Mouse (Mus musculus) lung, embryonic 15.5 days (tissue): ENCODE data around the gene Rnf38. TPM values are rescaled to one million over a fixed set of nuclear protein-coding genes. Genes with fewer than 3 reads are reported as not detected.
A peak's percentile ranks its signal among the peaks of the same experiment; 100 is the strongest.

Experiments used
- ATAC-seq: fragments of 200-750 bp; cut with Nextera tagmentation; 2 replicates; pipeline ENCODE4 v1.8.0; 2017; ENCODE audit warnings: moderate number of reproducible peaks, borderline replicate concordance; ENCODE audit not compliant: low FRiP score, low TSS enrichment; ENCODE audit errors: extremely low read depth
- H3K27ac ChIP-seq: fragments of 300-500 bp; sonication (generic); 2 replicates; pipeline ENCODE4 v1.5.1; 2015; ENCODE audit warnings: moderate library complexity, mild to moderate bottlenecking, inconsistent platforms
- H3K27me3 ChIP-seq: fragments of 300-500 bp; sonication (generic); 2 replicates; pipeline ENCODE4 v1.6.1; 2015; ENCODE audit warnings: inconsistent platforms
- H3K36me3 ChIP-seq: fragments of 300-500 bp; sonication (generic); 2 replicates; pipeline ENCODE4 v1.6.1; 2015; ENCODE audit warnings: inconsistent platforms
- H3K4me1 ChIP-seq: fragments of 300-500 bp; sonication (generic); 2 replicates; pipeline ENCODE4 v1.6.1; 2015; ENCODE audit warnings: inconsistent platforms
- H3K4me2 ChIP-seq: fragments of 300-500 bp; sonication (generic); 2 replicates; pipeline ENCODE4 v1.6.1; 2015; ENCODE audit warnings: inconsistent platforms, mild to moderate bottlenecking, moderate library complexity
- H3K4me3 ChIP-seq: fragments of 300-500 bp; sonication (generic); 2 replicates; pipeline ENCODE4 v1.5.1; 2015; ENCODE audit warnings: mild to moderate bottlenecking, inconsistent platforms
- H3K9ac ChIP-seq: fragments of 300-500 bp; sonication (generic); 2 replicates; pipeline ENCODE4 v1.6.1; 2015; ENCODE audit warnings: inconsistent platforms
- H3K9me3 ChIP-seq: fragments of 300-500 bp; sonication (generic); 2 replicates; pipeline ENCODE4 v1.6.1; 2016; ENCODE audit warnings: inconsistent platforms
- WGBS: fragments of 180-500 bp; shearing (Covaris S2); methylation state at CpG from one replicate; pipeline ENCODE4 v1.1.7; 2015; 5-methylcytosine and 5-hydroxymethylcytosine counted together
- polyA plus RNA-seq: library from polyadenylated mRNA; unstranded; fragments of >200 nt; fragmentation: Nextera tagmentation; extraction: Ambion mirVana; gene quantifications from 2 replicates; pipeline ENCODE4 v1.2.1, GENCODE M21; 2015

The Rnf38 gene
- polyA plus RNA-seq, 1 experiment from 2014 or later, result 19.4 TPM

DNA sequence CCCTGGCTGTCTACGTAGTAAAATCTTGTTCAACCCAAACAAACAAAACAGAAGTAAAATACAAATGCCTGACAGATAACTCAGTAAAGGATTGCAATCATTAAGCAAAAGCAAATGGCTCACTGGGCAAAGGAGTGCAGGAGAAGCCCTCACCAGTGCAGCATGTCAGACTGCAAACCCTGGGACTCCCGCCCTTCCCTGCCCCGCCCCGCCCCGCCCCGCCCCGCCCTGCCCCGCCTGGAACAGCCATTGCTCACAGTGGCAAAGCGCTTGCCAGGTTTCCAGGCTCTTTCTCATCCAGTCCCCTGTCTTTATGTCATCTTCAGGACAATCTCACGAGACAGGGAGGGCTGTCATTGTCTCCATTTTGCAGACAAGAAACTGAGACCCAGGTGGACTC lies 16.1 kb upstream of the Rnf38 start:
- H3K4me2 ChIP-seq, result peak overlapping the region; percentile 39
- no peaks in the 10 kb centered on the region for H3K27me3 ChIP-seq
- H3K9ac ChIP-seq, result no peak overlapping the region
- peaks cover 29% of the 10 kb centered on the region for H3K4me1 ChIP-seq
- no peak for ATAC-seq
- no peaks in the 10 kb centered on the region for H3K9me3 ChIP-seq
- 1% methylated on average over 10 of the region's 10 CpGs for WGBS
- no peak overlapping the region for H3K27ac ChIP-seq
- H3K36me3 ChIP-seq, result no peaks in the 10 kb centered on the region
- H3K4me3 ChIP-seq, result peak overlapping the region; percentile 16; the same call in 1 of the 2 replicates

DNA sequence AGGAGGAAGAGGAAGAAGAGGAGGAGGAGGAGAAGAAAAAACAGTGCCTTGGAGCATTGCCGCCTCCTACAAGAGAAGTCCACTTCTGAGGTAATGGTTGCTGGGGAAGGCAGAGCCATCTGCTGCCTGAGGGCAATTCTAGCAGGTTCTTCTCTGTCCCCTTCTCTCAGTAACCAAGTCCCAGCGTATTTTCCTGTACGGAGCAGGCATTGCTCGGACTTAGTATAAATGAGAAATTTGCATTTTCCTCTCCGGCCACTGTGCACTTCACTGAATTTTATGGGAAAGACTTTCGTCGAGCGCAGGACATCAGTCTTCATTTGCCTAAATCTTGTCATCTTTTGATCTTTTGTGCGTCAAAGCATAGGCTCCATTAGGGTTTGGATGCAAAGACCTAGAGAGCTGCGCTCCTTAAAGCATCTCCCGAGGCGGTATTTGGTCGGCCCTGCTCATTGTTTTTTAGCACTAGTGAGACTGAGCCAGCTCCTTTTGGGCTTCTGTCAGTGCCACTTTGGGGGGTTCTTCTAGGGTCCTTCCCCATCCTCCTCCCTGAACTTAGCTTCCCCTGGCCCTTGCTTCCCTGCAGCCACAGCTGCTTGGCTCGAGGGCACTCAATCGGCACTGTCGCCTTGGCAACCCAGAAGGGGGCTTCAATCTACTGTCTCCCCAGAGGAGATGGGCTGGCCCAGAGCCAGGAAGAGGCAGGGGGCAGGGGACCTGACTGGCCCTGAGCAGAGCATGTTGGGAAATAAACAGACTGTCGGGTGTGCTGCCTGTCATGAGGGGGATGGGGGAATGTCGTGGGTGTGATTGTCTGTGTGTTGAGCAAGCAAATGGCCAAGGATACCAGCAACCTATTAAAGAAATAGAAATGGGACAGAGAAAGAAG lies 13.7 kb upstream of the Rnf38 start:
- Histone ChIP-seq H3K4me3 (no peak overlapping the region), H3K27me3 (no peaks in the 10 kb centered on the region)
- 0 out of 2 replicates have a peak, but pooled peaks have one; percentile 29 for ATAC-seq

DNA sequence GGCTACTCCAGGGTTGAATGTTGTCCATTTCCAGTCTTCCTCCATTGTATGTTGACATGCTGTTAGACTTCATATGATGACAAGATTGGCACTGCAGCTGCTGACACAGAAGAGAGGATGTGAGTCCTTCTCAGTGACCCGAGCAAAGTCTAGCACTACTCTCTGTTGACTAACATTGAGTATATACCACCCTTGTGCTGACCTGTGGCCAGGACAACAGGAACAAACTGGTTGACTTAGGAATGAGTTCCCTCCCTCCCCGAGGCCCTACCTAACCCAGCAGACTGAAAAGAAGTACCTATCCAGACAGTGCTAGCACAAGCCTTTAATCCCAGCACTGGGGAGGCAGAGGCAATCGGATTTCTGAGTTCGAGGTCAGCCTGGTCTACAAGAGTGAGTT lies 12.7 kb upstream of the Rnf38 start:
- no peak overlapping the region for H3K27ac ChIP-seq
- H3K27me3 ChIP-seq, result no peaks in the 10 kb centered on the region
- H3K4me1 ChIP-seq, result peaks cover 15% of the 10 kb centered on the region
- no peak overlapping the region for H3K4me2 ChIP-seq
- H3K36me3 ChIP-seq, result no peaks in the 10 kb centered on the region
- no peak overlapping the region for H3K4me3 ChIP-seq
- ATAC-seq, result no peak
- no peaks in the 10 kb centered on the region for H3K9me3 ChIP-seq
- no peak overlapping the region for H3K9ac ChIP-seq
- 91% methylated on average over 4 of the region's 4 CpGs for WGBS

More for the DNA sequence above, 13.7 kb upstream of the Rnf38 start:
- 14% methylated on average over 18 of the region's 18 CpGs for WGBS
- H3K9ac ChIP-seq, result no peak overlapping the region
- no peaks in the 10 kb centered on the region for H3K36me3 ChIP-seq
- no peak overlapping the region for H3K27ac ChIP-seq
- H3K4me2 ChIP-seq, result peak overlapping the region; percentile 35
- H3K4me1 ChIP-seq, result peaks cover 21% of the 10 kb centered on the region
- H3K9me3 ChIP-seq, result no peaks in the 10 kb centered on the region

DNA sequence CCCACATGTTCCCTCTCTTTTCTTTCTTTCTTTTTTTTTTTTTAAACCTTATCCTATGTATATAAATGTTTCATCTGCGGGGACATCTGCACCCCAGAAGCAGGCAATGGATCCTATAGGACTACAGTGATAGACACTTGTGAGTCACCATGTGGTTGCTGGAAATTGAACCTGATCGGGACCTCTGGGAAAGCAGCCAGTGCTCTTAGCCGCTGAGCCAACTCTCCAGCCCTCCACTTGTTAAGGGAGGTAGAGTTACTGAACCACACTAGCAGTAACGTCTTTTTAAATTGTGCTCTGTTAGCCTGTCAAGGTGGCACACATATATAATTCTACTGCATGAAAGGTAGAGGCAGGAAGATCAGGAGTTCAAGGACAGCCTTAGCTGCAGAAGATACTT lies 8.0 kb upstream of the Rnf38 start:
- H3K27ac ChIP-seq, result no peak overlapping the region
- ATAC-seq, result no peak
- H3K27me3 ChIP-seq, result no peaks in the 10 kb centered on the region
- H3K4me1 ChIP-seq, result no peaks in the 10 kb centered on the region
- no peaks in the 10 kb centered on the region for H3K36me3 ChIP-seq
- no peaks in the 10 kb centered on the region for H3K9me3 ChIP-seq
- 56% methylated on average over 4 of the region's 4 CpGs for WGBS
- H3K9ac ChIP-seq, result no peak overlapping the region
- H3K4me2 ChIP-seq, result no peak overlapping the region
- H3K4me3 ChIP-seq, result no peak overlapping the region

DNA sequence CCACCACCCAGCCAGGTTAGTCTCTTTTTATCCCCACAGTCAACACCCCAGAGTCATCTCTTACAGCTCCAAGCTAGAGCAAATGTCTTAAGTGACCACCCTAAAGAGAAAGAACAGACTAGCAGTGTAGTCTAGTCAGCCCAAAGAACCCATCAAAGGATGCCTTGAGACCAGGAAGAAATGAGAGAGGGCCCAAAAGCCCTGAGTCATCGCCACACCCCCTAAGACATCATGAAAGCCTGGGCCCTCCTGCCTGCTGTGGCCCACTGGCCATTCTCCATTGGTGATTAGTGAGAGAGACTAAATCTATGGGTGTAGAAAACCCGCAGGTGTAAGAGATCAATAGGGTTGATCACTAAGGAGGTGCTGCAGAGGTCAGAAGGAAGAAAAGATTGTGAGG lies 2.4 kb upstream of the Rnf38 start:
- H3K36me3 ChIP-seq, result no peaks in the 10 kb centered on the region
- H3K27ac ChIP-seq, result no peak overlapping the region
- H3K9me3 ChIP-seq, result no peaks in the 10 kb centered on the region
- 77% methylated on average over 2 of the region's 2 CpGs for WGBS
- H3K4me1 ChIP-seq, result peaks cover 15% of the 10 kb centered on the region
- H3K4me2 ChIP-seq, result no peak overlapping the region
- no peak overlapping the region for H3K4me3 ChIP-seq
- H3K9ac ChIP-seq, result no peak overlapping the region
- ATAC-seq, result no peak
- H3K27me3 ChIP-seq, result no peaks in the 10 kb centered on the region

DNA sequence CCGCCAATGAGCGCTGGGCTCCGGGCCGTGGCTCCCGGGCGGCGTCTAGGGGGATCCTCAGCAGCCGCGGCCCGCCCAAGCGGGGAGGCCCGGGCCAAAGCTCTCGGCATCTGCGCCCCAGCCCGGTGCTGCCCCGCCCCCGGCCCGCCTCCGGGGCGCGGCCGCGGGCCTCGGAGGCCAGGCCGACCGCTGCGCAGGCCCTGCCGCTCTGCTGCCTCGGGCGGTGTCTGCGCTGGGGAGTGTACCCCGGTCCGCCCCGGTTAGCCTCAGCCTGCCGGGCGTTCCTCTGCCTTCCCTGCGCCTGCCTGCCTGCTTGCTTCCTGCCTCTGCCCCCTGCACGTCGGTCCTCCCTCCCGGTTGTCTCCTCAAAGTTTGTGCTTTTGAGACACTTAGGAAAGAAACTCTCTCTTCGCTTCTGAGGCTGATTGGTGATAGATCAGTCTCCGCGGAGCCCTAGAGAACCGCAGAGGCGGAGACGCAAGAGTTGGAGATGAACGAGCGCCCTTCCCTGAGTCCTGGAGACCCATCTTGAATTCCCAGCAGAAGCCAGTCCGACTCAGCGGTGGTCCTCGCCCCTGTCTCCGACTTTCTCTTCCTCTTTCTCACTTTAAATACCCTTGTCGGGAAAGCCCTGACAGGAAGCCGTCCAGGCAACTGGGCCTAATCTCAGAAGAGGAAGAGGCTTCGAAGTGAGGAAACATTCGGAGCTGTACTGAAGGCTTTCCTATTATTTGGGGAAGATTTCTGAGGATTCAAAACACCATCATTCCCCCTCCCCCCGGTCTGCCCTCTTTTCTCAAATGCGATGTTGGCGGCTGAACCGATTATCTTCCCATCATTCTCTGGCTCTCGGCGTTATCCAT lies 646 bp upstream of the Rnf38 start:
- Histone ChIP-seq H3K36me3 (no peaks in the 10 kb centered on the region), H3K27me3 (no peaks in the 10 kb centered on the region), H3K4me2 (peak overlapping the region; percentile 86), H3K4me1 (peaks cover 20% of the 10 kb centered on the region), H3K27ac (peak overlapping the region; percentile 96), H3K4me3 (peak overlapping the region; percentile 75), H3K9ac (peak overlapping the region; percentile 74), H3K9me3 (no peaks in the 10 kb centered on the region)
- peak; percentile 98 for ATAC-seq
- under 1% methylated on average over 52 of the region's 62 CpGs for WGBS

DNA sequence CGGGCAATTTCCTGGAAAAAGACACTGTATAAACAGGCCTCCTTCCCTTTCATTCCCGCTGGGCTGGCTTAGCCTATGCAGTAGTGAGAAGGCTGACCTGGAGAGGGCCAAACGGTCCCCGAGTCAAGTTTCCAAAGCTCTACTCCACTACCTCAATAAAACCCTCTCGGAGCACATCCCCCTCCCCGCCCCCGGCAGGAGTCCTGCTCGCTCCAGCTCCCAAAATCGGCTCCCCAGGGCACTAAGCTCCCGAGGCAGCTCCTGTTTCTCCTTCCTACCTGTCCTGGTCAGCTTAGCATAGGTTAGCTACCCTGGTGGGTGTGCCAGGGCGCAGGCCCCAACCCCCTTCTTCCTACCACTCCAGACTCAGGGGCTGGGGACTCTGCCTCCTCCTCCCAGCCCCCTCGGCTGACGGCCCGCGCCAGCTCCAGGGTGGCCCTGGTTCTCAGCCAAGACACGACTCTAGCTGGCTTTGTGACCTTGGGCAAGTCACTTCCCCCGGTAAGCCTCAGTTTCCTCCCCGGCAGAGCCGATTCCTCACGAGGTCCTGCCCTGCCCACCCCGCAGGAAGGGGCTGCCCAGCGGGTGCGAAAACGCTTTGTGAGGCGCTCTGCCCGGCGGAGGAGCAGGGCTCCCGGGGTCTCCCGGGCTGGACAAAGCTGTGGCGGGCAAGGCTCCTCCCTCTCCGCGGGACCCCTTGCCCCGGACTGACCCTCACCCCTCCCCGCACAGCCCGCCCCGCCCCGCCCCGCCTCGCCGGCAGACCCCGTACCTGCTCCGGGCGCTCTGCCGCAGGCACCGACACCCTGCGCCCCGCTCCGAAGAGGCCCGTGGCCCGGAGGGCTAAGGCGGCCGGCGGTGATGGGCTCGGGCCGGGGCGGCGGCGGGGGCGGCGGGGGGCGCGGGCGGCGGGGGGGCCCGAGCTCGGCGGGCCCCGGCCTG lies 547 bp downstream of the Rnf38 start:
- H3K9me3 ChIP-seq, result no peaks in the 10 kb centered on the region
- peak overlapping the region; percentile 96 for H3K27ac ChIP-seq
- under 1% methylated on average over 33 of the region's 68 CpGs for WGBS
- peak overlapping the region; percentile 77 for H3K9ac ChIP-seq
- peak overlapping the region; percentile 75 for H3K4me3 ChIP-seq
- H3K4me2 ChIP-seq, result peak overlapping the region; percentile 86
- ATAC-seq, result peak; percentile 37
- H3K4me1 ChIP-seq, result peaks cover 20% of the 10 kb centered on the region
- H3K36me3 ChIP-seq, result no peaks in the 10 kb centered on the region
- H3K27me3 ChIP-seq, result no peaks in the 10 kb centered on the region

DNA sequence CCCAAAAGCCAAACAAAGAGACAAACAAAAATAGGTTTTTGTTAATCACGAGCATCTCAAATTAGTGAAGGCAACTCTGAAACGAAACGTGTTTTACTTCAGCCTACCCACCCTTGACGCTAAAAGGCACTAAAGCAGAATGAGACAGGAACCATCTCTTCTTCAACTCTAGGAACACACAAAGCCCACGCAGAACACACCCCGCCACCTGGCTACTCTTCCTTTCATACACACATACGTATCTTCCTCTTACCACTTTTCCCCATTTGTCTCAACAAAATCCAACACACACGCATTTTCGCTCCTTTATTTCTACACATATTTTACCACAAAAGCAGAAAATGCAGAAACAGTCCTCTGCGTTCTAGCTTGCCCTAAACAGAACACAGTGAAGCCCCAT lies 8.5 kb downstream of the Rnf38 start:
- ATAC-seq, result no peak
- no peak overlapping the region for H3K4me3 ChIP-seq
- 93% methylated on average over 10 of the region's 10 CpGs for WGBS

DNA sequence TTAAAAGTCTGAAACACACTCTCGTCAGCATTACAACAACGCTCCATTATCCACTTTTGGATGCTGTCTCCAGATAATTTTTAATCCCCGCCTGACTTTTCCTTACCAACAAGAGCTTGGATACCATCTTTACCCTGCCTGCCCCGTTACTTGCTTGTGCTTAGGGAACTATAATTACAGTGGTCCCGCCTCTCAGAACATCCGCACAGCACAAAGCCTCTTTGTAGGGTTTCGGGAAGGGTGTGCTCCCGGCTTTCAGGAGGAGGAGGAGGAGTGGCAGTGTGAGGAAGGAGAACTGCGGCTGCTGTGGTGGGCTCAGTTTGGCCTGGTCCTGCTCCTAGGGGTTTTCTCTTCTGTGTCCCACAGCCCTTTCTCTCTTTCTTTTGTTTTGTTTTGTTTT lies 9.4 kb downstream of the Rnf38 start:
- H3K27ac ChIP-seq, result no peak overlapping the region
- no peaks in the 10 kb centered on the region for H3K27me3 ChIP-seq
- 49% methylated on average over 9 of the region's 9 CpGs for WGBS
- H3K36me3 ChIP-seq, result no peaks in the 10 kb centered on the region
- H3K4me2 ChIP-seq, result no peak overlapping the region
- H3K4me1 ChIP-seq, result no peaks in the 10 kb centered on the region
- no peak overlapping the region for H3K4me3 ChIP-seq
- no peak for ATAC-seq
- no peaks in the 10 kb centered on the region for H3K9me3 ChIP-seq
- H3K9ac ChIP-seq, result no peak overlapping the region

More for the DNA sequence above, 8.5 kb downstream of the Rnf38 start:
- Histone ChIP-seq H3K9me3 (no peaks in the 10 kb centered on the region), H3K9ac (no peak overlapping the region), H3K27ac (no peak overlapping the region), H3K4me1 (peaks cover 4% of the 10 kb centered on the region; the same call in 1 of the 2 replicates), H3K36me3 (no peaks in the 10 kb centered on the region), H3K4me2 (no peak overlapping the region), H3K27me3 (no peaks in the 10 kb centered on the region)

DNA sequence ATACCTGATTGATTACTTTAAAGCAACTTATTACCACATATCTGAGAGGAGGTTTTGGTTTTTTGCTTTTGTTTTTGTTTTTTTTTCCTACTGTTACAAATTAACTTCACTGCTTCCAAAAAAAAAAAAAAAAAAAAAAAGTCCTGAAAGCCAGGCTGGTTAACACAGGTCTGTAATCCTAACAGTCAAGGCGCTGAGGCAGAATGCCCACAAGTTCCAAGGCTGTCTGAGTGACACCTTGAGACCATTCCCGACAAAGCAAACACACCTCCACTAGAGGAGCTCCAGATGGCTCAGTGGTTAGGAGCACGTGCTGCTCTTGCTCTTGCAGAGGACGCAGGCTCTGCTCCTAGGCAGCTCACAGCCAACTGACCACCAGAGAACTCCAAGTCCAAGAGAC lies 10.1 kb downstream of the Rnf38 start:
- Histone ChIP-seq H3K4me1 (no peaks in the 10 kb centered on the region), H3K36me3 (no peaks in the 10 kb centered on the region), H3K4me2 (no peak overlapping the region), H3K4me3 (no peak overlapping the region), H3K27ac (no peak overlapping the region), H3K9ac (no peak overlapping the region), H3K9me3 (no peaks in the 10 kb centered on the region), H3K27me3 (no peaks in the 10 kb centered on the region)
- no peak for ATAC-seq
- WGBS, result 50% methylated on average over 4 of the region's 4 CpGs

DNA sequence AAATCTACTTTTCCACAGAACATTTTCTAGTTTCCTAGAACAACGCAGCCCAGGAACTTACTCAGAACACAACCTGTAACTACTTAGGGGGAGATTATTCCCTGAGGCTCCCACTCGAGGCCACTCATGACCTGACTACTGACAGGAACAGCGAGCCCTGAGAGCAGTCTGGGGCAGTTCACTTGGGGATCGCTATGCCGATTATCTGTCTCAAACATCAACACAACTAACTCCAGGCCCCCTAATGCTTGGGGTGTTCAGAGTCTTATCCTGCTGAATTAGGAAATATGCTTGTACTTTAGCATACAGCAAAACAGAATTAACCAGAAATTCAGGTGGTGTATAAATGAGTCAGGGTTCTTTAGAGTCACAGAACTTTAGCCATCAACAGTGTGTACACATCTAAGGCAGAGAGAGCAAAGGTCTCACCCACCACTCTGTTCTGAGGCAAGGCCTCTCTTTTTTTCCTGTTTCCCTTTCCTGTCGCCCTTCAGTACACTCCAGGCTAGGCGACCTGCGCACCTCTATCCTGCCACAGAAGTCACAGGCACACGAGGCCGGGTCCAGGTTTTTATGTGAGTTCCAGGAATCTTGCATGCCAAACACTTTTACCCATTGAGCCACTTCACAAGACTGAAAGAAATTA lies 16.7 kb downstream of the Rnf38 start:
- H3K27me3 ChIP-seq, result no peaks in the 10 kb centered on the region
- no peak overlapping the region for H3K27ac ChIP-seq
- H3K4me2 ChIP-seq, result no peak overlapping the region
- 42% methylated on average over 10 of the region's 10 CpGs for WGBS
- no peaks in the 10 kb centered on the region for H3K9me3 ChIP-seq
- H3K4me3 ChIP-seq, result no peak overlapping the region
- no peaks in the 10 kb centered on the region for H3K4me1 ChIP-seq
- H3K9ac ChIP-seq, result no peak overlapping the region
- H3K36me3 ChIP-seq, result no peaks in the 10 kb centered on the region
- ATAC-seq, result no peak
